Mouse (Mus musculus): ENCODE results near the gene Olfr523. TPM values are rescaled to one million over a fixed set of nuclear protein-coding genes. Genes with fewer than 3 reads are reported as not detected.

Olfr523 gene
- total and polyA plus RNA-seq, 2 experiments from 2014 or later: not detected

DNA sequence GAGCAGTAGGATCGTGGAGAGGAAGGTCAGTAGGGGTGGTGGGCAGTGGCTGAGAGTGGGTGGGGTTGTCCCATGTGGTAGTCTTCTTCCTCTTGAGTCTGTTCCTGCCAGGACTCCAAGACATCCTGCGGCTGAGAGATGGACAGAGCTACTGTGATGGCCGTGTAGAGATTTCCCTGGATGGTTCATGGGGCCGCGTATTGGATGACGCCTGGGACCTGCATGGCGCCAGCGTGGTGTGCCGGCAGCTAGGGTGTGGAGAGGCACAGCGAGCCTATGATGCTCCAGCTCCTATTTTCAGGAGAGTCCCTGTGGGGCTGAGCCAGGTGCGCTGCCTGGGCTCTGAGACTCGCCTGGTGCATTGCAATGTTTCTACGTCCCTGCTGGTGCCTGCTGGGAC, 51.2 kb downstream of the Olfr523 start:
- H3K9me3 ChIP-seq (ENCODE audit: low read length): no peaks in the 10 kb centered on the region
- H3K27ac ChIP-seq: no peak overlapping the region
- H3K4me2 ChIP-seq (ENCODE audit: low read depth, low read length): no peak overlapping the region
- H3K4me3 ChIP-seq (ENCODE audit: low read length): no peak overlapping the region
- H3K36me3 ChIP-seq (ENCODE audit: insufficient read depth, low read length): no peaks in the 10 kb centered on the region
- no peaks in the 10 kb centered on the region for H3K4me1 ChIP-seq (ENCODE audit: insufficient read depth, low read length)
- no peak for TF ChIP-seq CTCF (IDR thresholded peaks at IDR 0.05; ENCODE audit: low read depth)
- DNase-seq (ENCODE audit: low spot score) (no peak), ATAC-seq (no peak)
- no peaks in the 10 kb centered on the region for H3K27me3 ChIP-seq (ENCODE audit: insufficient read depth, low read length)
- H3K9ac ChIP-seq (replicated peaks; ENCODE audit: low read length): no peak overlapping the region
- WGBS: 87% methylated on average over 13 of the region's 13 CpGs

Other genes starting within 250 kb of the Olfr523 start
- not detected in 2 replicates for gene Utf1, start 229.4 kb upstream of the Olfr523 start, total RNA-seq (2014; rRNA removed)
- not detected in 2 replicates for gene Utf1, start 229.4 kb upstream of the Olfr523 start, polyA plus RNA-seq (2015; fragmentation: Nextera tagmentation; extraction: Ambion mirVana)
- gene 6430531B16Rik, start 194.5 kb upstream of the Olfr523 start, total RNA-seq (2014; rRNA removed): 2.9 TPM in 1 of 2 replicates, not detected in the other
- gene 6430531B16Rik, start 194.5 kb upstream of the Olfr523 start, polyA plus RNA-seq (2015; fragmentation: Nextera tagmentation; extraction: Ambion mirVana): 1.3 and 1.8 TPM in 2 replicates
- 1.7 and 2.2 TPM in 2 replicates for gene Adam8, start 180.7 kb upstream of the Olfr523 start, total RNA-seq (2014; rRNA removed)
- gene Adam8, start 180.7 kb upstream of the Olfr523 start, polyA plus RNA-seq (2015; fragmentation: Nextera tagmentation; extraction: Ambion mirVana): 0.48 and 0.57 TPM in 2 replicates
- gene Zfp511, start 136.8 kb upstream of the Olfr523 start, total RNA-seq (2014; rRNA removed): 23.3 and 42.9 TPM in 2 replicates
- 60.5 and 63.9 TPM in 2 replicates for gene Zfp511, start 136.8 kb upstream of the Olfr523 start, polyA plus RNA-seq (2015; fragmentation: Nextera tagmentation; extraction: Ambion mirVana)
- 61.7 and 63.7 TPM in 2 replicates for gene Tubgcp2, start 136.5 kb upstream of the Olfr523 start, total RNA-seq (2014; rRNA removed)
- 58.3 TPM in 2 replicates for gene Tubgcp2, start 136.5 kb upstream of the Olfr523 start, polyA plus RNA-seq (2015; fragmentation: Nextera tagmentation; extraction: Ambion mirVana)
- 0.94 and 1.2 TPM in 2 replicates for gene Msx3, start 124.1 kb upstream of the Olfr523 start, total RNA-seq (2014; rRNA removed)
- gene Msx3, start 124.1 kb upstream of the Olfr523 start, polyA plus RNA-seq (2015; fragmentation: Nextera tagmentation; extraction: Ambion mirVana): 1.9 and 2.0 TPM in 2 replicates
- gene Caly, start 90.7 kb upstream of the Olfr523 start, total RNA-seq (2014; rRNA removed): 422 and 452 TPM in 2 replicates
- 460 and 486 TPM in 2 replicates for gene Caly, start 90.7 kb upstream of the Olfr523 start, polyA plus RNA-seq (2015; fragmentation: Nextera tagmentation; extraction: Ambion mirVana)
- not detected in 2 replicates for gene Prap1, start 79.8 kb upstream of the Olfr523 start, total RNA-seq (2014; rRNA removed)
- gene Prap1, start 79.8 kb upstream of the Olfr523 start, polyA plus RNA-seq (2015; fragmentation: Nextera tagmentation; extraction: Ambion mirVana): not detected in 2 replicates
- 34.3 and 36.2 TPM in 2 replicates for gene Fuom, start 70.8 kb upstream of the Olfr523 start, total RNA-seq (2014; rRNA removed)
- gene Fuom, start 70.8 kb upstream of the Olfr523 start, polyA plus RNA-seq (2015; fragmentation: Nextera tagmentation; extraction: Ambion mirVana): 53.0 and 54.3 TPM in 2 replicates
- gene Paox, start 57.4 kb upstream of the Olfr523 start, total RNA-seq (2014; rRNA removed): 9.4 and 15.2 TPM in 2 replicates
- gene Paox, start 57.4 kb upstream of the Olfr523 start, polyA plus RNA-seq (2015; fragmentation: Nextera tagmentation; extraction: Ambion mirVana): 8.9 TPM in 2 replicates
- 88.7 and 91.5 TPM in 2 replicates for gene Echs1, start 56.7 kb upstream of the Olfr523 start, total RNA-seq (2014; rRNA removed)
- 136 and 145 TPM in 2 replicates for gene Echs1, start 56.7 kb upstream of the Olfr523 start, polyA plus RNA-seq (2015; fragmentation: Nextera tagmentation; extraction: Ambion mirVana)
- gene Mtg1, start 35.7 kb upstream of the Olfr523 start, total RNA-seq (2014; rRNA removed): 6.4 and 7.2 TPM in 2 replicates
- 32.6 and 33.5 TPM in 2 replicates for gene Mtg1, start 35.7 kb upstream of the Olfr523 start, polyA plus RNA-seq (2015; fragmentation: Nextera tagmentation; extraction: Ambion mirVana)
- 64.7 and 66.4 TPM in 2 replicates for gene Sprn, start 18.3 kb upstream of the Olfr523 start, total RNA-seq (2014; rRNA removed)
- gene Sprn, start 18.3 kb upstream of the Olfr523 start, polyA plus RNA-seq (2015; fragmentation: Nextera tagmentation; extraction: Ambion mirVana): 27.2 and 29.9 TPM in 2 replicates
- not detected in 2 replicates for gene Olfr522, start 8.5 kb upstream of the Olfr523 start, total RNA-seq (2014; rRNA removed)
- gene Olfr522, start 8.5 kb upstream of the Olfr523 start, polyA plus RNA-seq (2015; fragmentation: Nextera tagmentation; extraction: Ambion mirVana): not detected in 2 replicates
- not detected in 2 replicates for gene Olfr524, start 32.7 kb downstream of the Olfr523 start, total RNA-seq (2014; rRNA removed)
- gene Olfr524, start 32.7 kb downstream of the Olfr523 start, polyA plus RNA-seq (2015; fragmentation: Nextera tagmentation; extraction: Ambion mirVana): not detected in 2 replicates
- gene Cd163l1, start 45.0 kb downstream of the Olfr523 start, total RNA-seq (2014; rRNA removed): not detected in 2 replicates
- not detected in 2 replicates for gene Cd163l1, start 45.0 kb downstream of the Olfr523 start, polyA plus RNA-seq (2015; fragmentation: Nextera tagmentation; extraction: Ambion mirVana)
- not detected in 2 replicates for gene 5830411N06Rik, start 74.1 kb downstream of the Olfr523 start, total RNA-seq (2014; rRNA removed)
- 0.10 TPM in 1 of 2 replicates, not detected in the other for gene 5830411N06Rik, start 74.1 kb downstream of the Olfr523 start, polyA plus RNA-seq (2015; fragmentation: Nextera tagmentation; extraction: Ambion mirVana)
- gene Olfr525, start 147.6 kb downstream of the Olfr523 start, total RNA-seq (2014; rRNA removed): not detected in 2 replicates
- gene Olfr525, start 147.6 kb downstream of the Olfr523 start, polyA plus RNA-seq (2015; fragmentation: Nextera tagmentation; extraction: Ambion mirVana): not detected in 2 replicates
- gene Olfr527, start 160.8 kb downstream of the Olfr523 start, total RNA-seq (2014; rRNA removed): not detected in 2 replicates
- not detected in 2 replicates for gene Olfr527, start 160.8 kb downstream of the Olfr523 start, polyA plus RNA-seq (2015; fragmentation: Nextera tagmentation; extraction: Ambion mirVana)
- not detected in 2 replicates for gene Olfr60, start 188.5 kb downstream of the Olfr523 start, total RNA-seq (2014; rRNA removed)
- not detected in 2 replicates for gene Olfr60, start 188.5 kb downstream of the Olfr523 start, polyA plus RNA-seq (2015; fragmentation: Nextera tagmentation; extraction: Ambion mirVana)
- not detected in 2 replicates for gene Olfr530, start 203.1 kb downstream of the Olfr523 start, total RNA-seq (2014; rRNA removed)
- gene Olfr530, start 203.1 kb downstream of the Olfr523 start, polyA plus RNA-seq (2015; fragmentation: Nextera tagmentation; extraction: Ambion mirVana): not detected in 2 replicates
- gene Olfr531, start 229.7 kb downstream of the Olfr523 start, total RNA-seq (2014; rRNA removed): not detected in 2 replicates
- gene Olfr531, start 229.7 kb downstream of the Olfr523 start, polyA plus RNA-seq (2015; fragmentation: Nextera tagmentation; extraction: Ambion mirVana): not detected in 2 replicates
- gene Olfr532, start 248.4 kb downstream of the Olfr523 start, total RNA-seq (2014; rRNA removed): not detected in 2 replicates
- gene Olfr532, start 248.4 kb downstream of the Olfr523 start, polyA plus RNA-seq (2015; fragmentation: Nextera tagmentation; extraction: Ambion mirVana): not detected in 2 replicates